Mouse (Mus musculus) forebrain, embryonic 11.5 days (tissue): ENCODE measurements around the gene Fxyd2. TPM values are rescaled to one million over a fixed set of nuclear protein-coding genes. Genes with fewer than 3 reads are reported as not detected.

Source experiments
- ATAC-seq: fragments of 200-750 bp; cut with Nextera tagmentation; replicated peaks from 2 replicates; pipeline ENCODE4 v1.8.0; 2017; ENCODE audit warnings: moderate TSS enrichment; ENCODE audit not compliant: low FRiP score
- DNase-seq: peaks from one replicate; pipeline ENCODE4 v3.0.0-alpha.2; 2017; ENCODE audit warnings: low spot score
- H3K27ac ChIP-seq: fragments of 300-500 bp; sonication (generic); 2 replicates; pipeline ENCODE4 v1.5.1; 2014; ENCODE audit warnings: low read depth, low read length
- H3K27me3 ChIP-seq: fragments of 300-500 bp; sonication (generic); 2 replicates; pipeline ENCODE4 v1.6.1; 2014; ENCODE audit warnings: mild to moderate bottlenecking, low read length, mixed read lengths; ENCODE audit not compliant: control insufficient read depth, insufficient read depth
- H3K36me3 ChIP-seq: fragments of 300-500 bp; sonication (generic); 2 replicates; pipeline ENCODE4 v1.6.1; 2014; ENCODE audit warnings: mild to moderate bottlenecking, low read length, moderate library complexity, mixed read lengths; ENCODE audit not compliant: control insufficient read depth, insufficient read depth
- H3K4me1 ChIP-seq: fragments of 300-500 bp; sonication (generic); replicated peaks from 2 replicates; pipeline ENCODE4 v1.6.1; 2014; ENCODE audit warnings: low read length, mixed read lengths; ENCODE audit not compliant: control insufficient read depth, insufficient read depth
- H3K4me2 ChIP-seq: fragments of 300-500 bp; sonication (generic); 2 replicates; pipeline ENCODE4 v1.6.1; 2014; ENCODE audit warnings: low read depth, mild to moderate bottlenecking, low read length, moderate library complexity, mixed read lengths; ENCODE audit not compliant: severe bottlenecking
- H3K4me3 ChIP-seq: fragments of 300-500 bp; sonication (generic); 2 replicates; pipeline ENCODE4 v1.5.1; 2014; ENCODE audit warnings: low read depth, low read length
- H3K9ac ChIP-seq: fragments of 300-500 bp; sonication (generic); 2 replicates; pipeline ENCODE4 v1.6.1; 2014; ENCODE audit warnings: low read length
- H3K9me3 ChIP-seq: fragments of 300-500 bp; sonication (generic); 2 replicates; pipeline ENCODE4 v1.6.1; 2016; ENCODE audit warnings: low read length, mixed read lengths; ENCODE audit not compliant: control insufficient read depth
- WGBS: fragments of 180-500 bp; shearing (Covaris S2); extraction: QIAGEN DNeasy Blood & Tissue Kit; methylation state at CpG from one replicate; pipeline ENCODE4 v1.1.7; 2014; 5-methylcytosine and 5-hydroxymethylcytosine counted together
- polyA plus RNA-seq: library from polyadenylated mRNA; unstranded; fragments of >200 nt; fragmentation: Nextera tagmentation; extraction: Ambion mirVana; gene quantifications from 2 replicates; pipeline ENCODE4 v1.2.1, GENCODE M21; 2014

Gene Fxyd2
- polyA plus RNA-seq, 1 experiment from 2014 or later: 3.4 TPM

DNA sequence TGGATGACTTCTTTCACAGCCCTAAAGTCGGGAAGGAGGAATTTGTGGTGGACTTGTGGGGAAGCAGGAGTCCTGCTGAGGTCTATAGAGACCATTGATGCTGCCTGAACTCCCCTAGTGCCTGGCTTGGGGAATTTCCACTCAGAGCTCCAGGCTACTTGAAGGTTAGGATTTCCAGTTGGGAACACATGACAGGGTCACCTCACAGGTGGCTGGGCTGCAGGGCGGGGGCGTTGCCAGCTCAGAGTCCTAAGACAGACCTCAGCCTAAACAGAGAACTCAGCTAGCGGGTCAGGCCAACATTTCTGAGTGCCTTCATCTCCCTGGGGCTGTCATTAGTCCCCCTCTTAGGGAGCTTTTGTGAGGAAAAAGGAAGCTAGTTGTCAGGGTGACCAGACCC lies 2.4 kb downstream of the Fxyd2 start:
- no peak for DNase-seq
- Histone ChIP-seq H3K27ac (no peak overlapping the region), H3K4me2 (no peak overlapping the region), H3K4me3 (no peak overlapping the region), H3K9me3 (no peaks in the 10 kb centered on the region), H3K36me3 (no peaks in the 10 kb centered on the region), H3K9ac (no peak overlapping the region), H3K4me1 (no peaks in the 10 kb centered on the region), H3K27me3 (no peaks in the 10 kb centered on the region)
- ATAC-seq: no peak
- WGBS: 49% methylated on average over 4 of the region's 4 CpGs

DNA sequence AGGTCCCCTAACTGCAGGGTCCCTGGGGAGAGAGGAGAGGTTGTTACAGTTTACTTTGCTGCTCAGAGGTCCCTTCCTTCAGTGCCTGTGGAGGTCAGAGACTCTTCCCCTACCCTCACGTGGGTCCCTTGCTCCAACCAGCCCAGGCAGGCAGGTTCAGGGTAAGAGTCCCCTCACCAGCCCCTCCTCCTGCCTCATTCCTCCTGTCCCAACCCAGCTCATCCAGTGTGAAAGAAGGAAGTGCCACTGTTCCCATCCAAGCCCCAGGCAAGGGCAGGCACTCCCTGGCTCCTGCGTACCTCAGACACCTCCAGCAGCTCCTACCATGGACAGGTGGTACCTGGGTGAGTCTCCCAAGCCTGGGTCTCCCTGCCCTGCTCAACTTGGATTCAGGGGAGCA lies 3.5 kb downstream of the Fxyd2 start:
- DNase-seq (no peak), ATAC-seq (no peak)
- Histone ChIP-seq H3K4me3 (no peak overlapping the region), H3K27ac (no peak overlapping the region), H3K9ac (no peak overlapping the region), H3K9me3 (no peaks in the 10 kb centered on the region), H3K4me2 (no peak overlapping the region), H3K4me1 (peaks cover 2% of the 10 kb centered on the region; the same call in 1 of the 2 replicates), H3K36me3 (no peaks in the 10 kb centered on the region), H3K27me3 (no peaks in the 10 kb centered on the region)
- whole genome bisulfite sequencing: 40% methylated on average over 2 of the region's 2 CpGs

DNA sequence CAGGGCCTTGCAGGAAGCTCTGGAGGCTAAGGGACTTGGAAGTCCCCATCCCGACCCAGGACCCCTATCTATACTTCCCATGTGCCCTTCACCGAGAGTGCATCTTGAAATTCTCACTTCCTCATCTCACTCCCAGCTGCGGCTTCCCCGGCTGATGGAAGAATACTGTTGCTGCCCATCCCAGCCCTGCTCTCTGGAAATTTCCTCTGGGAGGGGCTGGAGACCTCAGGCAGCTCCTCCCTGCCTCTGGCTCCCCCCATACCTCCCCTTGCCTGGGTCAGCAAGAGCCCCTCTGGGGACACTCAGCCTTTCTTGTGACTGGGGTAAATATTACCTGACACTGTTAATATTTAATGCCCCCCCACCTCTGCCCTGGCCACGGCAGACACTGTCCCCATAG lies 6.2 kb downstream of the Fxyd2 start:
- H3K9me3 ChIP-seq: no peaks in the 10 kb centered on the region
- 83% methylated on average over 5 of the region's 5 CpGs for WGBS
- no peak overlapping the region for H3K27ac ChIP-seq
- H3K36me3 ChIP-seq: no peaks in the 10 kb centered on the region
- no peak overlapping the region for H3K4me3 ChIP-seq
- ATAC-seq: no peak
- H3K4me1 ChIP-seq: peaks cover 2% of the 10 kb centered on the region; the same call in 1 of the 2 replicates
- H3K27me3 ChIP-seq: no peaks in the 10 kb centered on the region
- H3K9ac ChIP-seq: no peak overlapping the region
- no peak for DNase-seq
- H3K4me2 ChIP-seq: no peak overlapping the region

DNA sequence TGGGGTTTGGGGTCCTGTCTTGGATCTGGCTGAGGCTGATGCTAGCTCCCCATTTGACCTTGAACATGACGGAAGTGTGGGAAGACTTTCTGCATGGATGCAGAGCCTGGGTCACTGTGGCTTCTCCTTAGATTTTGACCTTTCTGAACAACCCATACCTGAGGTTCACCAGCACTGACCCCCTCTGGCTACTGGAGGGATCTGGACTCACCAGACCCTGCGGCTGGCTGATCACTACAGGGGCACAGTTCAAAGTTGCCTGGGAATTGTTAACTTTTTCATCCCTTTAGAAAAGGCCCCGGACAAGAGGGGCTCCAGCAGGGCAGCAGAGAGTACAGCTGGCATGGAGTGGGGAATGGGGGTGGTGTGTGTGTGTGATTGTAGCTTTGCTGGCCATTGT lies 7.3 kb downstream of the Fxyd2 start:
- H3K27ac ChIP-seq: no peak overlapping the region
- WGBS: 77% methylated on average over 3 of the region's 3 CpGs

DNA sequence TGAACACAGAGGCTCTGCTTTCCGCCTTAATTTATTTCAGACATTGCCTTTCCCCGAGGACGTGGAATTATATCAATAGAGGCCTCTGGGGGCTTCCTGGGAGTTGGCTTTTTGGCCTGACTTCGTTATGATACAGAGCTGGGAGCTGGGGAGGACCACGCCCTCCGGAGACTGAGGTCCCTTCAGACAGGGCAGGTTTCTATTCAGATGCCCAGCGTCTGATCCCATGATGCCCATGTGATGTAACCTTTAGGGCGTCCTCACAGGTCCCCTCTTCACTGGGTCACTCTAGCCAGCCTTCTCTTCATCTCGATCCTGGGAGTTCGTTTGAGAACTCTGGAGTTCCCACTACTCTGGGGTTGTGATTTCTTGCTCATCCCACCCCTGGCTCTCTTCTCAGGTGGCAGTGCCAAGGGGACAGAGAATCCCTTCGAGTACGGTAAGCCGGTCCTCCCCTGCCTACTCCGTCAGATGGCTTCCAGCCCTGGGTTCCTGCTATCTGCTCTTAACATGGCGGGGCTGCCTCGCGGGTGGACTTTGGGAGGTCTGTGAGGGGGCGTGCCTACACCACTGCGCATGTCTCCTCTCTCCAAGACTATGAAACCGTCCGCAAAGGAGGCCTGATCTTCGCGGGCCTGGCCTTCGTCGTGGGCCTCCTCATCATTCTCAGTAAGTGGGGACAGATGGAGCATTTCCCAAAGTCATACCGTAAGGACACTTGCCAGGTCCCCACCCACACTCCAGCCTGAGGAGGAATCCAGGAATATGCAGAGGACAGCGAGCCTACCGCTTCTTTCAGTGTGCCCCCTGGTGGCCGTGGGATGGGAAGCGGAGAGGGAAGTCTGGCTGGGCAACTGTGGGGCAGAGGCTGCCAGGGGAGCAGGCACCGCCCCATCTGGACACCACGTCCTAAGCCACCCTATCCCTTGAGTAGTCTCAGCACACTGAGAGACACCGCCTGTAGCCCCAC lies 8.5 kb downstream of the Fxyd2 start:
- H3K4me2 ChIP-seq: peak overlapping the region; percentile 47
- no peaks in the 10 kb centered on the region for H3K9me3 ChIP-seq
- DNase-seq (peak; percentile 90), ATAC-seq (peak; percentile 49)
- peak overlapping the region; percentile 19; the same call in 1 of the 2 replicates for H3K4me3 ChIP-seq
- no peak overlapping the region for H3K27ac ChIP-seq
- H3K9ac ChIP-seq: peak overlapping the region; percentile 48
- 39% methylated on average over 33 of the region's 33 CpGs for WGBS
- H3K27me3 ChIP-seq: no peaks in the 10 kb centered on the region
- peaks cover 2% of the 10 kb centered on the region; the same call in 1 of the 2 replicates for H3K4me1 ChIP-seq
- H3K36me3 ChIP-seq: no peaks in the 10 kb centered on the region

More for the DNA sequence above, 7.3 kb downstream of the Fxyd2 start:
- no peak overlapping the region for H3K4me2 ChIP-seq
- no peaks in the 10 kb centered on the region for H3K9me3 ChIP-seq
- H3K4me1 ChIP-seq: peaks cover 2% of the 10 kb centered on the region; the same call in 1 of the 2 replicates
- no peak for DNase-seq
- no peak overlapping the region for H3K9ac ChIP-seq
- no peak overlapping the region for H3K4me3 ChIP-seq
- H3K36me3 ChIP-seq: no peaks in the 10 kb centered on the region
- no peak for ATAC-seq
- no peaks in the 10 kb centered on the region for H3K27me3 ChIP-seq

DNA sequence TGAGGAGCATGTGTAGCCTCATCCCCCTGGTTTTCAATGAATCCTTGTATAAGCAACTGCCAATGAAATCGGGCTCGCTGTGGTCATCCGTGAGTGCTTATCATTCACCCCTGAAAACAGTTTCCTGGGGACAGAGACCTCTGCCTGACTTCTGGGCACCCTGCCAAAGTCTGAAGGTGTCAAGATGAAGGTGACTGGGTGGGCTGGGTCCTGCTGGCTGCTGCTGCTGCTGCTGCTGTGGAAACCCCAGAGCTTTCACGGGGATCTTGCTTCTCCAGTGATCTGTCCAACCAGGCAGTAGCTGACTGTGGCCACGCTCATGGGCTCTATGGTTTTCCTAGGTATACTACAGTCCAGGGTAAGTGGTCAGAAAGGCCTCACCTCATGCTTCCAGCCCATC lies 10.7 kb downstream of the Fxyd2 start:
- Histone ChIP-seq H3K4me2 (no peak overlapping the region), H3K27me3 (no peaks in the 10 kb centered on the region), H3K4me1 (peaks cover 2% of the 10 kb centered on the region; the same call in 1 of the 2 replicates), H3K4me3 (no peak overlapping the region), H3K36me3 (no peaks in the 10 kb centered on the region), H3K9ac (no peak overlapping the region), H3K27ac (no peak overlapping the region), H3K9me3 (no peaks in the 10 kb centered on the region)
- 88% methylated on average over 5 of the region's 5 CpGs for WGBS
- ATAC-seq: no peak
- no peak for DNase-seq

DNA sequence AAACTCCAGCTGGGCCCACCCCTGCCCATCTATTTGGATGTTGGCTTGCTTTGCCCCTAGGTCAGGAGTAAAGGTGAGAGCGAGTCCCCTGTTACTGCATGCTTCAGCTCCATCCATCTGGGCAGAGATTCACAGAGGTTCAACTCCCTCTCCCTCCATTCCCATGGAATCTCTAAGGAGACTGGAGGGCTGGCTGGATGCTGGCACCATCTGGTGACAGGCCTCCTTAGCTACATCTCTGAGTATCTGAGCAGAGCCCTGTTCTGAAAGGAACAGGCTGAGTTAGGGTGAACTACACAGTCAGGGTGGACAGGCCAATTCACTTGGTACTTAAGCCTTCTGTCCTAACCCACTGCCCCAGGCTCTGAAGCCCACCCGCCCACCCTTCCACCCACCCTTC lies 11.1 kb downstream of the Fxyd2 start:
- H3K27ac ChIP-seq: no peak overlapping the region
- DNase-seq (no peak), ATAC-seq (no peak)
- 73% methylated on average over 2 of the region's 2 CpGs for WGBS
- no peaks in the 10 kb centered on the region for H3K36me3 ChIP-seq
- no peak overlapping the region for H3K9ac ChIP-seq
- no peak overlapping the region for H3K4me3 ChIP-seq
- H3K9me3 ChIP-seq: no peaks in the 10 kb centered on the region
- H3K4me2 ChIP-seq: no peak overlapping the region
- H3K27me3 ChIP-seq: no peaks in the 10 kb centered on the region
- peaks cover 2% of the 10 kb centered on the region; the same call in 1 of the 2 replicates for H3K4me1 ChIP-seq

DNA sequence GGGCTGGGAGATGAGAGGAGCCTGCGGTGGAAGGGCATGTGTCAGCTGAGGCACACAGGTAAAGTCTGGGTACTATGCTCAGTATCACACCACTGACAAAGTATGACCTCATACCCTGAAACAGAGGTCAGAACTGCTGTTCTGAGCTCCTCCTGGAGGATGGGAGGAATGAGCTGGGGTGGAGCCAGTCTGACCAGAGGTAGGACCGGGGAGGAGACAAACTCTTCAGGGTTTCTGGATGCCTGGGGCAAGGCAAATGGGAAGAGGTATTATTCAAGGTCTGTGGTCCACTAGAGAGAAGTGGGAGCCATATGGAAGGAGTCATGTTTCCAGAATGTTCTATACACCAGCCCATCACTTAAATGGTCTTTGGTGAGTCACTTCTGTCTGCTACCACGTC lies 11.6 kb downstream of the Fxyd2 start:
- H3K27ac ChIP-seq: no peak overlapping the region
- 78% methylated on average over 3 of the region's 3 CpGs for WGBS
- H3K36me3 ChIP-seq: no peaks in the 10 kb centered on the region
- H3K9me3 ChIP-seq: no peaks in the 10 kb centered on the region
- no peak overlapping the region for H3K9ac ChIP-seq
- DNase-seq: no peak
- H3K4me1 ChIP-seq: peaks cover 2% of the 10 kb centered on the region; the same call in 1 of the 2 replicates
- ATAC-seq: no peak
- H3K4me3 ChIP-seq: no peak overlapping the region
- H3K27me3 ChIP-seq: no peaks in the 10 kb centered on the region
- no peak overlapping the region for H3K4me2 ChIP-seq
